Mouse (Mus musculus) ES-E14 (cell line): ENCODE measurements around the gene Avpi1. TPM values are rescaled to one million over a fixed set of nuclear protein-coding genes. Genes with fewer than 3 reads are reported as not detected.
A peak's percentile ranks its signal among the peaks of the same experiment; 100 is the strongest.

Source experiments
- DNase-seq: peaks from one replicate; pipeline ENCODE4 v3.0.0-alpha.2; 2013; ENCODE audit warnings: low read depth, low spot score
- H3K27ac ChIP-seq: 2 replicates; pipeline ENCODE4 v1.5.1; 2012; ENCODE audit warnings: low read depth, mild to moderate bottlenecking, low read length, moderate library complexity, mixed read lengths; ENCODE audit not compliant: poor library complexity, insufficient read depth, severe bottlenecking
- H3K36me3 ChIP-seq: 2 replicates; pipeline ENCODE4 v1.6.1; 2012; ENCODE audit warnings: mild to moderate bottlenecking, low read length, moderate library complexity, mixed read lengths; ENCODE audit not compliant: control insufficient read depth, poor library complexity, insufficient read depth, severe bottlenecking
- H3K4me1 ChIP-seq, 2 experiments: fragments of 150-350 bp in 1 of 2; sonication (generic) in 1 of 2; 2 replicates each; pipeline ENCODE4 v1.6.1; 2012; ENCODE audit warnings: low read length in 2 of 2, mild to moderate bottlenecking in 1 of 2, mixed read lengths in 1 of 2; ENCODE audit not compliant: control insufficient read depth in 2 of 2, insufficient read depth in 2 of 2, poor library complexity in 1 of 2
- H3K4me3 ChIP-seq, 2 experiments: fragments of 150-350 bp in 1 of 2; sonication (generic) in 1 of 2; 2 replicates each; pipeline ENCODE4 v1.5.1; 2012; ENCODE audit warnings: low read length in 2 of 2, low read depth in 1 of 2, mild to moderate bottlenecking in 1 of 2, mixed read lengths in 1 of 2; ENCODE audit not compliant: insufficient read depth in 1 of 2, poor library complexity in 1 of 2, severe bottlenecking in 1 of 2
- H3K9ac ChIP-seq: 2 replicates; pipeline ENCODE4 v1.6.1; 2012; ENCODE audit warnings: low read depth, mild to moderate bottlenecking, low read length, mixed read lengths; ENCODE audit not compliant: poor library complexity, insufficient read depth, severe bottlenecking
- H3K9me3 ChIP-seq: fragments of 150-350 bp; sonication (generic); 2 replicates; pipeline ENCODE4 v1.6.1; 2012; ENCODE audit warnings: low read depth, mild to moderate bottlenecking, low read length; ENCODE audit not compliant: control insufficient read depth, insufficient read depth
- CHD2 ChIP-seq: IDR thresholded peaks from 2 replicates; pipeline ENCODE4 v1.6.1; 2014; ENCODE audit warnings: mild to moderate bottlenecking, low read depth, low read length, inconsistent platforms
- HCFC1 ChIP-seq: IDR thresholded peaks from 2 replicates; pipeline ENCODE4 v1.6.1; 2012; ENCODE audit warnings: low read length, inconsistent platforms, borderline replicate concordance; ENCODE audit not compliant: insufficient read depth
- MAFK ChIP-seq: IDR thresholded peaks from 2 replicates; pipeline ENCODE4 v1.6.1; 2014; ENCODE audit warnings: mild to moderate bottlenecking, low read depth, low read length, inconsistent platforms; ENCODE audit not compliant: insufficient read depth
- ZC3H11A ChIP-seq: IDR thresholded peaks from 2 replicates; pipeline ENCODE4 v1.6.1; 2012; ENCODE audit warnings: low read depth, mild to moderate bottlenecking, inconsistent platforms, low read length, borderline replicate concordance
- ZNF384 ChIP-seq: IDR thresholded peaks from 2 replicates; pipeline ENCODE4 v1.6.1; 2012; ENCODE audit warnings: low read depth, low read length, inconsistent platforms
- in situ Hi-C, 2 experiments: fragments of 600-800 bp; cut with MboI; formaldehyde crosslinking; loops; one replicate each; pipeline ENCODE4 v1.15.1; 2025; ENCODE audit warnings: low sequenced_read_pairs in 2 of 2, inconsistent platforms in 1 of 2; ENCODE audit not compliant: unreplicated experiment in 2 of 2
- total RNA-seq: library from RNA; depleted of rRNA; stranded (reverse); fragments of 300-350 nt; gene quantifications from 2 replicates; pipeline ENCODE4 v1.2.3, GENCODE M21; 2012

Avpi1 gene
- total RNA-seq, 1 experiment = 99.2 TPM

- DNase-seq = no peak
- Histone ChIP-seq H3K9ac (no peak overlapping the region), H3K27ac (no peak overlapping the region), H3K36me3 (peaks cover 8% of the 10 kb centered on the region), H3K4me3 (no peak overlapping the region), H3K9me3 (no peaks in the 10 kb centered on the region), H3K4me1 (no peaks in the 10 kb centered on the region)
- in situ Hi-C loops = no loop called here
- TF ChIP-seq MAFK = no peak
- no peak for TF ChIP-seq ZNF384
- TF ChIP-seq HCFC1 = no peak
- no peak for TF ChIP-seq CHD2
- no peak for TF ChIP-seq ZC3H11A
Observed at GRCm38 (mm10) chr19:42104681-42105080, 24.2 kb downstream of the Avpi1 start.

GRCm38 (mm10) chr19:42099406-42099805 is 29.5 kb downstream of the Avpi1 start:
- no peak for DNase-seq
- Histone ChIP-seq H3K4me3 (no peak overlapping the region), H3K36me3 (peaks cover 2% of the 10 kb centered on the region; the same call in 1 of the 2 replicates), H3K27ac (no peak overlapping the region), H3K9me3 (no peaks in the 10 kb centered on the region), H3K4me1 (no peaks in the 10 kb centered on the region), H3K9ac (no peak overlapping the region)
- TF ChIP-seq ZC3H11A = no peak
- no peak for TF ChIP-seq ZNF384
- TF ChIP-seq HCFC1 = no peak
- TF ChIP-seq MAFK = no peak
- TF ChIP-seq CHD2 = no peak
- in situ Hi-C loops = no loop called here

- no peak for DNase-seq
Observed at GRCm38 (mm10) chr19:42090637-42091141, 38.2 kb downstream of the Avpi1 start.

GRCm38 (mm10) chr19:42089748-42090595 is 38.9 kb downstream of the Avpi1 start, which contains the start of gene Pi4k2a:
Gene Pi4k2a, plus strand, starts transcription at chr19:42090470.
- Histone ChIP-seq H3K4me3 (peak within 1 kb of the TSS; percentile 95 to 97), H3K9ac (peak within 1 kb of the TSS; percentile 97), H3K9me3 (no peaks in the 10 kb centered on the region), H3K4me1 (0 out of 4 replicates have a peak, but pooled peaks cover 0 to 3% of the 10 kb centered on the region in 2 experiments), H3K36me3 (peaks cover 2% of the 10 kb centered on the region; the same call in 1 of the 2 replicates), H3K27ac (peak within 1 kb of the TSS; percentile 58; the same call in 1 of the 2 replicates)
- TF ChIP-seq MAFK = no peak
- no peak for TF ChIP-seq CHD2
- TF ChIP-seq ZNF384 = no peak
- TF ChIP-seq ZC3H11A = no peak
- TF ChIP-seq HCFC1 = 0 out of 2 replicates have a peak, but pooled peaks have one; percentile 47
- peak; percentile 99 for DNase-seq
- in situ Hi-C loops = no loop called here

More at GRCm38 (mm10) chr19:42090637-42091141, 38.2 kb downstream of the Avpi1 start:
- in situ Hi-C loops = no loop called here
- Histone ChIP-seq H3K4me1 (0 out of 4 replicates have a peak, but pooled peaks cover 0 to 3% of the 10 kb centered on the region in 2 experiments), H3K9me3 (no peaks in the 10 kb centered on the region), H3K4me3 (peak overlapping the region; percentile 95 to 97), H3K27ac (0 out of 2 replicates have a peak overlapping the region, but pooled peaks have one; percentile 58), H3K36me3 (peaks cover 2% of the 10 kb centered on the region; the same call in 1 of the 2 replicates), H3K9ac (peak overlapping the region; percentile 97)
- TF ChIP-seq ZNF384 (no peak), CHD2 (peak; percentile 73; the same call in 1 of the 2 replicates)
